Mouse (Mus musculus): ENCODE data around the gene Ube2d2b. TPM values are rescaled to one million over a fixed set of nuclear protein-coding genes. Genes with fewer than 3 reads are reported as not detected.

Gene Ube2d2b
- 0.20 and 0.25 TPM in 2 replicates for polyA plus RNA-seq (2016; fragmentation: Nextera tagmentation; extraction: Ambion mirVana)

- Histone ChIP-seq H3K36me3 (peaks cover 10% of the 10 kb centered on the region), H3K4me1 (peaks cover 4% of the 10 kb centered on the region; the same call in 1 of the 2 replicates), H3K27ac (no peak within 1 kb of the TSS), H3K27me3 (ENCODE audit: insufficient read depth, poor library complexity, severe bottlenecking) (no peaks in the 10 kb centered on the region), H3K4me3 (no peak within 1 kb of the TSS), H3K9me3 (no peaks in the 10 kb centered on the region)
- 94% methylated on average over 22 of the region's 22 CpGs for WGBS
- no peak for DNase-seq (ENCODE audit: low spot score)
These were observed at the start of gene Ube2d2b for GRCm38 (mm10) chr5:107829998-107830560. Gene Ube2d2b, plus strand, starts transcription at chr5:107830099.

GRCm38 (mm10) chr5:107782360-107782759 lies 47.5 kb upstream of the Ube2d2b start:
- no peaks in the 10 kb centered on the region for H3K9me3 ChIP-seq
- no peaks in the 10 kb centered on the region for H3K27me3 ChIP-seq (ENCODE audit: insufficient read depth, poor library complexity, severe bottlenecking)
- H3K36me3 ChIP-seq, result peaks cover 31% of the 10 kb centered on the region; the same call in 1 of the 2 replicates
- no peak overlapping the region for H3K27ac ChIP-seq
- no peak overlapping the region for H3K4me3 ChIP-seq
- WGBS, result 94% methylated on average over 1 of the region's 1 CpGs
- no peaks in the 10 kb centered on the region for H3K4me1 ChIP-seq
- DNase-seq (ENCODE audit: low spot score), result no peak

GRCm38 (mm10) chr5:107787682-107788443 lies 42.0 kb upstream of the Ube2d2b start:
- 81% methylated on average over 7 of the region's 7 CpGs for WGBS

GRCm38 (mm10) chr5:107789492-107789891 lies 40.4 kb upstream of the Ube2d2b start:
- Histone ChIP-seq H3K4me3 (no peak overlapping the region), H3K27ac (no peak overlapping the region), H3K9me3 (no peaks in the 10 kb centered on the region), H3K27me3 (ENCODE audit: insufficient read depth, poor library complexity, severe bottlenecking) (no peaks in the 10 kb centered on the region), H3K4me1 (peaks cover 9% of the 10 kb centered on the region), H3K36me3 (peaks cover 28% of the 10 kb centered on the region; the same call in 1 of the 2 replicates)
- no peak for DNase-seq (ENCODE audit: low spot score)
- 75% methylated on average over 5 of the region's 5 CpGs for WGBS

More at GRCm38 (mm10) chr5:107787682-107788443, 42.0 kb upstream of the Ube2d2b start:
- H3K9me3 ChIP-seq, result no peaks in the 10 kb centered on the region
- peaks cover 32% of the 10 kb centered on the region; the same call in 1 of the 2 replicates for H3K36me3 ChIP-seq
- peaks cover 2% of the 10 kb centered on the region for H3K4me1 ChIP-seq
- H3K27me3 ChIP-seq (ENCODE audit: insufficient read depth, poor library complexity, severe bottlenecking), result no peaks in the 10 kb centered on the region
- no peak overlapping the region for H3K4me3 ChIP-seq
- no peak overlapping the region for H3K27ac ChIP-seq
- no peak for DNase-seq (ENCODE audit: low spot score)

- Histone ChIP-seq H3K4me1 (peaks cover 9% of the 10 kb centered on the region), H3K27ac (no peak overlapping the region), H3K27me3 (ENCODE audit: insufficient read depth, poor library complexity, severe bottlenecking) (no peaks in the 10 kb centered on the region), H3K4me3 (no peak overlapping the region), H3K9me3 (no peaks in the 10 kb centered on the region), H3K36me3 (peaks cover 19% of the 10 kb centered on the region; the same call in 1 of the 2 replicates)
- no peak for DNase-seq (ENCODE audit: low spot score)
- WGBS, result 90% methylated on average over 2 of the region's 2 CpGs
These were observed 37.9 kb upstream of the Ube2d2b start for GRCm38 (mm10) chr5:107791966-107792365.

- Histone ChIP-seq H3K36me3 (peaks cover 21% of the 10 kb centered on the region), H3K4me3 (no peak overlapping the region), H3K27ac (peak overlapping the region; percentile 77; the same call in 1 of the 2 replicates), H3K4me1 (peaks cover 9% of the 10 kb centered on the region), H3K9me3 (no peaks in the 10 kb centered on the region), H3K27me3 (ENCODE audit: insufficient read depth, poor library complexity, severe bottlenecking) (no peaks in the 10 kb centered on the region)
- WGBS, result 97% methylated on average over 3 of the region's 3 CpGs
- no peak for DNase-seq (ENCODE audit: low spot score)
These were observed 37.4 kb upstream of the Ube2d2b start for GRCm38 (mm10) chr5:107792516-107792915.

- Histone ChIP-seq H3K4me3 (no peak overlapping the region), H3K4me1 (peaks cover 9% of the 10 kb centered on the region), H3K27ac (peak overlapping the region; percentile 77), H3K9me3 (no peaks in the 10 kb centered on the region), H3K27me3 (ENCODE audit: insufficient read depth, poor library complexity, severe bottlenecking) (no peaks in the 10 kb centered on the region), H3K36me3 (peaks cover 21% of the 10 kb centered on the region)
- DNase-seq (ENCODE audit: low spot score), result peak; percentile 79
- WGBS, result 17% methylated on average over 3 of the region's 3 CpGs
These were observed 36.6 kb upstream of the Ube2d2b start for GRCm38 (mm10) chr5:107793258-107793657.

GRCm38 (mm10) chr5:107793927-107794326 lies 36.0 kb upstream of the Ube2d2b start:
- no peak for DNase-seq (ENCODE audit: low spot score)
- no peak overlapping the region for H3K27ac ChIP-seq
- WGBS, result 18% methylated on average over 2 of the region's 2 CpGs

GRCm38 (mm10) chr5:107798290-107798689 lies 31.6 kb upstream of the Ube2d2b start:
- Histone ChIP-seq H3K27ac (no peak overlapping the region), H3K27me3 (ENCODE audit: insufficient read depth, poor library complexity, severe bottlenecking) (no peaks in the 10 kb centered on the region), H3K4me3 (no peak overlapping the region), H3K4me1 (peaks cover 3% of the 10 kb centered on the region), H3K9me3 (no peaks in the 10 kb centered on the region), H3K36me3 (peaks cover 29% of the 10 kb centered on the region)
- no peak for DNase-seq (ENCODE audit: low spot score)
- WGBS, result 94% methylated on average over 6 of the region's 6 CpGs

More at GRCm38 (mm10) chr5:107793927-107794326, 36.0 kb upstream of the Ube2d2b start:
- Histone ChIP-seq H3K4me1 (peaks cover 9% of the 10 kb centered on the region), H3K9me3 (no peaks in the 10 kb centered on the region), H3K36me3 (peaks cover 27% of the 10 kb centered on the region), H3K27me3 (ENCODE audit: insufficient read depth, poor library complexity, severe bottlenecking) (no peaks in the 10 kb centered on the region), H3K4me3 (no peak overlapping the region)

- H3K4me3 ChIP-seq, result no peak overlapping the region
- no peaks in the 10 kb centered on the region for H3K4me1 ChIP-seq
- H3K9me3 ChIP-seq, result no peaks in the 10 kb centered on the region
- peaks cover 21% of the 10 kb centered on the region for H3K36me3 ChIP-seq
- no peak overlapping the region for H3K27ac ChIP-seq
- 80% methylated on average over 2 of the region's 2 CpGs for WGBS
- no peak for DNase-seq (ENCODE audit: low spot score)
- H3K27me3 ChIP-seq (ENCODE audit: insufficient read depth, poor library complexity, severe bottlenecking), result no peaks in the 10 kb centered on the region
These were observed 28.7 kb upstream of the Ube2d2b start for GRCm38 (mm10) chr5:107801234-107801633.

GRCm38 (mm10) chr5:107802621-107803020 lies 27.3 kb upstream of the Ube2d2b start:
- Histone ChIP-seq H3K9me3 (no peaks in the 10 kb centered on the region), H3K27me3 (ENCODE audit: insufficient read depth, poor library complexity, severe bottlenecking) (no peaks in the 10 kb centered on the region), H3K4me3 (no peak overlapping the region), H3K36me3 (peaks cover 14% of the 10 kb centered on the region), H3K4me1 (no peaks in the 10 kb centered on the region), H3K27ac (no peak overlapping the region)
- DNase-seq (ENCODE audit: low spot score), result no peak

GRCm38 (mm10) chr5:107807496-107807895 lies 22.4 kb upstream of the Ube2d2b start:
- 78% methylated on average over 4 of the region's 4 CpGs for WGBS
- DNase-seq (ENCODE audit: low spot score), result no peak
- no peak overlapping the region for H3K4me3 ChIP-seq
- H3K36me3 ChIP-seq, result peaks cover 34% of the 10 kb centered on the region
- no peaks in the 10 kb centered on the region for H3K9me3 ChIP-seq
- H3K27me3 ChIP-seq (ENCODE audit: insufficient read depth, poor library complexity, severe bottlenecking), result no peaks in the 10 kb centered on the region
- no peak overlapping the region for H3K27ac ChIP-seq
- no peaks in the 10 kb centered on the region for H3K4me1 ChIP-seq

- 67% methylated on average over 2 of the region's 2 CpGs for WGBS
- no peak overlapping the region for H3K27ac ChIP-seq
- no peak for DNase-seq (ENCODE audit: low spot score)
These were observed 15.2 kb upstream of the Ube2d2b start for GRCm38 (mm10) chr5:107814651-107815050.

More at GRCm38 (mm10) chr5:107814651-107815050, 15.2 kb upstream of the Ube2d2b start:
- Histone ChIP-seq H3K36me3 (peaks cover 58% of the 10 kb centered on the region), H3K9me3 (no peaks in the 10 kb centered on the region), H3K4me3 (no peak overlapping the region), H3K4me1 (no peaks in the 10 kb centered on the region), H3K27me3 (ENCODE audit: insufficient read depth, poor library complexity, severe bottlenecking) (no peaks in the 10 kb centered on the region)

Measured in heart, embryonic 10.5 days (tissue).